Mouse (Mus musculus): ENCODE measurements at regions not wholly inside any gene's neighbourhood (a gene's known extent, or its start where the extent isn't known, plus 50 kb on each side); places are given as distances from the start of the nearest gene placed in this dataset.
A peak's percentile ranks its signal among the peaks of the same experiment; 100 is the strongest.

DNA sequence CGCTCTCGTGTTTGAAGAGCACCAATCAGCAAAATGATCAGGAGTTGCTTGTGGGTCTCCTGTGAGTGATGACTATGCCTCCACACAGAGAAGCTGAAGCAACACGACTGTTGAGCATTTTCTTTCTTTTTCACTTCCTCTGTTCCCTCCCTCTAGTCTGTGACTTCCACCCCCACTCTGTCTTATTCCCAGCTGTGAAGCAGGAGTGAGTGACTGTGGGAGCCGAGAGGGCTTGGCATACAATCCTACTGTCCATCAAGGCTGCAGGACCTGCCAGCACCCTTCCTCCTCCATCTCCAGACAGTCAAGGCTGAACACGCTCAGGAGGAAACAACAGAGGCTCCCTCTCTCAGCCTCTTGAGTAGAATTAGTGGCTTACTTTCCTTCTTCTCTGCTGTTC lies 401.3 kb downstream of the Plcl1 start:
- H3K27ac ChIP-seq (replicated peaks; ENCODE audit: low read depth, low read length), result peak overlapping the region; percentile 23; the same call in 1 of the 2 replicates
- H3K4me1 ChIP-seq (ENCODE audit: control insufficient read depth, insufficient read depth, insufficient read length, low read length), result no peaks in the 10 kb centered on the region; the same call in 1 of the 2 replicates
- no peak overlapping the region for H3K4me3 ChIP-seq (ENCODE audit: insufficient read depth, low read depth, low read length)

DNA sequence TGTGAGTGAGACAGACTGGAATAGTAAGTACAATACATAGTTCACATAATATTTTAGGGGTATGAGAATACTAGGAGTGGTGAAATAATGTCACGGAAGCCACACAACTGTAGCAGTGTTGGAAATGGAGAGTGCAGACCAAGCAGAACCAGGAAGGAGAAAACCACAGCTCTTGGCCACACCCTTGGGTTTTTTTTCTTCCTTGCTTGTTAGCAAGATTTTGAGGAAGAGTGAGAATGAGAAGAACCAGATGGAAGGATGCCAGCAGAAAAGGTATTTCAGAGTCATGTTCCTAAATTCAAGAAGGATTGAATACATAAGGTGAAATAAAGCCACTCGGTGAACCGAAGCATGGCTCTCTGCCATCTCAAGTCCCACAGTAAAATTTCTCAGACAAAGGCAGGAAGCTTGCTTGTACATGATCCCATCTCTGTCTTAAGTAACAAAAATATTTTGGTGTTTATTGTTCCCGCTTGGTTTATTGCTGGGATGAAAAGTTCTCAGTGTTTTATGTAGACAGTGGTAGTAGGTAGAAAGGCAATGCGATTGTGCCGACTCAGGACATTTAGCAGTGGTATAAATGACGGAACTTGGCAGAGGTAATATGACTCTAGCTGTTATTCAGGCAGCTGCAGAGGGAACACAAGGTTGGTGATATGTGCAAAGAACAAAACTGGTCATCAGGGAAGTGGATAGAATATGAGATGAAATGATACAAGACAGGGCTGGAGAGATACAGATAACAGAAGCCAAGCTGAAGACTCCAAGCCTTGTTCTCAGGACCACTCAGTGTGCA lies 403.2 kb downstream of the Plcl1 start:
- Histone ChIP-seq H3K4me1 (ENCODE audit: control insufficient read depth, insufficient read depth, insufficient read length, low read length) (no peaks in the 10 kb centered on the region; the same call in 1 of the 2 replicates), H3K27ac (replicated peaks; ENCODE audit: low read depth, low read length) (peak overlapping the region; percentile 42; the same call in 1 of the 2 replicates), H3K4me3 (ENCODE audit: insufficient read depth, low read depth, low read length) (no peak overlapping the region)

GRCm38 (mm10) chr1:55812486-55812885 lies 406.8 kb downstream of the Plcl1 start:
- Histone ChIP-seq H3K4me3 (ENCODE audit: insufficient read depth, low read depth, low read length) (no peak overlapping the region), H3K4me1 (ENCODE audit: control insufficient read depth, insufficient read depth, insufficient read length, low read length) (no peaks in the 10 kb centered on the region; the same call in 1 of the 2 replicates), H3K27ac (replicated peaks; ENCODE audit: low read depth, low read length) (no peak overlapping the region)

GRCm38 (mm10) chr1:55820866-55821500 lies 415.3 kb downstream of the Plcl1 start:
- H3K4me3 ChIP-seq (ENCODE audit: insufficient read depth, low read depth, low read length), result no peak overlapping the region
- H3K4me1 ChIP-seq (ENCODE audit: control insufficient read depth, insufficient read depth, insufficient read length, low read length), result no peaks in the 10 kb centered on the region
- no peak overlapping the region for H3K27ac ChIP-seq (replicated peaks; ENCODE audit: low read depth, low read length)

GRCm38 (mm10) chr1:55822599-55822998 lies 416.9 kb downstream of the Plcl1 start:
- no peak overlapping the region for H3K27ac ChIP-seq (replicated peaks; ENCODE audit: low read depth, low read length)
- H3K4me1 ChIP-seq (ENCODE audit: control insufficient read depth, insufficient read depth, insufficient read length, low read length), result no peaks in the 10 kb centered on the region
- no peak overlapping the region for H3K4me3 ChIP-seq (ENCODE audit: insufficient read depth, low read depth, low read length)

DNA sequence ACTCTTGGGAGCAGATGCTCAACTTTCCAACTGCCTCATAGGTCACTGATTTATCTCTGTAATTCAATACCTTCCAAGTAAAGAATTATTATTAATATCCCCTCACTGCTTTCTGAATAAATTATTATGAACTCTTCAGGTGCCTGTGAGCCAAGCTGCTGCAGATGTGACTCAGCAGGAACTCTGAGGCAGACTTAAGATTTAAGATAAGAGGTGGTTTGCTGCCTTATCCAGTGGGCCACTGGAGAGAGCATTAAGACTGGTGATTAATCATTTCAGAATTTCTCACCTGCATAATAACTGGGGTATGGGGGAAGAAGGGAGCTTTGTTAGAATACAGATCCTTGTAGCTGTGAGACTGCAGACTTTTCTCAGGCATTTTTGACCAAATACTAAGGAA lies 421.5 kb downstream of the Plcl1 start:
- no peak overlapping the region for H3K27ac ChIP-seq (replicated peaks; ENCODE audit: low read depth, low read length)
- no peak overlapping the region for H3K4me3 ChIP-seq (ENCODE audit: insufficient read depth, low read depth, low read length)
- no peaks in the 10 kb centered on the region for H3K4me1 ChIP-seq (ENCODE audit: control insufficient read depth, insufficient read depth, insufficient read length, low read length)

- H3K4me3 ChIP-seq (ENCODE audit: insufficient read depth, low read depth, low read length), result no peak overlapping the region
- no peak overlapping the region for H3K27ac ChIP-seq (replicated peaks; ENCODE audit: low read depth, low read length)
- H3K4me1 ChIP-seq (ENCODE audit: control insufficient read depth, insufficient read depth, insufficient read length, low read length), result no peaks in the 10 kb centered on the region
Measured at GRCm38 (mm10) chr1:55835281-55835680, 429.6 kb downstream of the Plcl1 start.

DNA sequence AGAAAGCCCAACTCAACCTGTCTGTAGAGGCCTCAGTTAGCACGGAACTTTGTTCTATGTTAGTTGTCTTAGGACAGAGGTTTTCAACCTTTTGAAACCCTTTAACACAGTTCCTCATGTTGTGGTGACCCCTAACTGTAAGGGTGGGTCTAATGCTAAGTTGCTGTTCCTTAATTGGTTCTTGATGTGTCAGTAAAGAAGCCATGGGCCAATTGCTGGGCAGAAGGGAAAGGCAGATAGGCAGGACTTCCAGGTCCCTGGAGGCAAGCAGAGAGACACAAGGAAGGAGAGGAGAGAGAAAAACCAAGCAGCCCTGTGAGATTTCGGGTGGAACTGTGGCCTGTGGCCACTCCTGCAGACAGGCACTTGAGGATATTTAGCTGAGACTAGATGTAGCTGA lies 431.0 kb downstream of the Plcl1 start:
- H3K4me3 ChIP-seq (ENCODE audit: insufficient read depth, low read depth, low read length), result no peak overlapping the region
- H3K27ac ChIP-seq (replicated peaks; ENCODE audit: low read depth, low read length), result no peak overlapping the region
- no peaks in the 10 kb centered on the region for H3K4me1 ChIP-seq (ENCODE audit: control insufficient read depth, insufficient read depth, insufficient read length, low read length)

DNA sequence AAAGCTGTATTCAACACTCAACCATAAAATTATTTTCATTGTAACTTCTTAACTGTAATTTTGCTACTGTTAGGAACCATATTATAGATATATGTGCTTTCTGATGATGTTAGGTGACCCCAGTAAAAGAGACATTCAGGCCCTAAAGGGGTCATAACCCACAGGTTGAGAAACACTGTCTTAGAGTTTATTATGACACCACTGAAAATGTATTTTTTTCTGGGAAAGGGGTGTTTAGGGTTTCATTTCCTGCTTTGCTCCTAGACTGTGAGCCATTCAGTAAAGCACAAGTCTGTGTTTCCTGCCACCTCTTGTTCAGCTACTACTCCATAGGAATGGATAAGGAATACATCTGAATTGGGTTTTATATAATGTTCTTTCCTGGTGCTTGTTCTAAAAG lies 431.6 kb downstream of the Plcl1 start:
- Histone ChIP-seq H3K27ac (replicated peaks; ENCODE audit: low read depth, low read length) (no peak overlapping the region), H3K4me1 (ENCODE audit: control insufficient read depth, insufficient read depth, insufficient read length, low read length) (no peaks in the 10 kb centered on the region), H3K4me3 (ENCODE audit: insufficient read depth, low read depth, low read length) (no peak overlapping the region)

DNA sequence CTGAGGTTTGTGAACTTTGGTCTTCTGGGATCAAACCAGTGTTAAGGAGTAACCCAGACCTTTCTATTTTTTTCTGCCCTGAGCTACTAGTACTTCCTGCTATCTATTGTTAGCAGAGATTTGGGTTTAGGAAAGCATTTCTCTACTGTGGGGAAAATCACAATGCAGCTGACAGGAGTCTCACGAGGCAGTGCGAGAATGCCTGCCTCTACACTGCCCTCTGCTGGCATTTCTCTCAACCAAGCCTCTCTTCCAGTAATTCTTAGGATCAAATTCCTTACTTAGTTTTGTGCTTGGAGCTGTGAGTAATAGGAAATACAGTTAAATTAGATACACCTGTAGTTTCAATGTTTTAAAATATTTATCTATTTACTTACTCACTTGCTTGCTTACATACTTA lies 432.4 kb downstream of the Plcl1 start:
- Histone ChIP-seq H3K4me1 (ENCODE audit: control insufficient read depth, insufficient read depth, insufficient read length, low read length) (no peaks in the 10 kb centered on the region), H3K4me3 (ENCODE audit: insufficient read depth, low read depth, low read length) (no peak overlapping the region), H3K27ac (replicated peaks; ENCODE audit: low read depth, low read length) (no peak overlapping the region)

GRCm38 (mm10) chr1:55848806-55849205 lies 443.1 kb downstream of the Plcl1 start:
- H3K27ac ChIP-seq (replicated peaks; ENCODE audit: low read depth, low read length), result no peak overlapping the region
- H3K4me3 ChIP-seq (ENCODE audit: insufficient read depth, low read depth, low read length), result no peak overlapping the region
- no peaks in the 10 kb centered on the region for H3K4me1 ChIP-seq (ENCODE audit: control insufficient read depth, insufficient read depth, insufficient read length, low read length)

DNA sequence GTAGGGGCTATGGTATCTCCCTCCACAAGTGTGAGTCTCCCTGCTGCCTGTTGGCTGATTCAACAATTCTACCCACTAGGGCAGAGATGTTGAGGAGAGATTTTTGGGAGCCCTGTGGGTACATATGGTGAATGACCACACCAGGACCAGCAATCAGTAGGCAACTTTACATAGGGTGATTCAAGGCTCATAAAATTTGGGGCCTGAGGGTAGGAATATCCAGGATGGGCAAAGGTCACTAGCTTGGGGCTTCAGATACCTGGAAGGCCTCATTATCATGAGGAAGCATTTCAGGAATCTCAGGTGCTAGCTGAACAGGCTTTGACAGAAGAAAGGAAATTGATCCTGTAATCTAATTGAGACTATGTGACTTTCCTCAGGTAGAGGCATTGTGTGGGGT lies 446.6 kb downstream of the Plcl1 start:
- Histone ChIP-seq H3K4me3 (ENCODE audit: insufficient read depth, low read depth, low read length) (no peak overlapping the region), H3K27ac (replicated peaks; ENCODE audit: low read depth, low read length) (no peak overlapping the region)

GRCm38 (mm10) chr1:55859113-55859512 lies 453.4 kb downstream of the Plcl1 start:
- Histone ChIP-seq H3K4me1 (ENCODE audit: control insufficient read depth, insufficient read depth, insufficient read length, low read length) (no peaks in the 10 kb centered on the region), H3K4me3 (ENCODE audit: insufficient read depth, low read depth, low read length) (no peak overlapping the region), H3K27ac (replicated peaks; ENCODE audit: low read depth, low read length) (no peak overlapping the region)

More for the DNA sequence above, 446.6 kb downstream of the Plcl1 start:
- H3K4me1 ChIP-seq (ENCODE audit: control insufficient read depth, insufficient read depth, insufficient read length, low read length), result no peaks in the 10 kb centered on the region

GRCm38 (mm10) chr1:55863113-55863512 lies 457.4 kb downstream of the Plcl1 start:
- no peaks in the 10 kb centered on the region for H3K4me1 ChIP-seq (ENCODE audit: control insufficient read depth, insufficient read depth, insufficient read length, low read length)
- no peak overlapping the region for H3K27ac ChIP-seq (replicated peaks; ENCODE audit: low read depth, low read length)
- no peak overlapping the region for H3K4me3 ChIP-seq (ENCODE audit: insufficient read depth, low read depth, low read length)

- H3K4me1 ChIP-seq (ENCODE audit: control insufficient read depth, insufficient read depth, insufficient read length, low read length), result no peaks in the 10 kb centered on the region
- no peak overlapping the region for H3K4me3 ChIP-seq (ENCODE audit: insufficient read depth, low read depth, low read length)
- H3K27ac ChIP-seq (replicated peaks; ENCODE audit: low read depth, low read length), result peak overlapping the region; percentile 60; the same call in 1 of the 2 replicates
Measured at GRCm38 (mm10) chr1:55865274-55865673, 459.6 kb downstream of the Plcl1 start.

DNA sequence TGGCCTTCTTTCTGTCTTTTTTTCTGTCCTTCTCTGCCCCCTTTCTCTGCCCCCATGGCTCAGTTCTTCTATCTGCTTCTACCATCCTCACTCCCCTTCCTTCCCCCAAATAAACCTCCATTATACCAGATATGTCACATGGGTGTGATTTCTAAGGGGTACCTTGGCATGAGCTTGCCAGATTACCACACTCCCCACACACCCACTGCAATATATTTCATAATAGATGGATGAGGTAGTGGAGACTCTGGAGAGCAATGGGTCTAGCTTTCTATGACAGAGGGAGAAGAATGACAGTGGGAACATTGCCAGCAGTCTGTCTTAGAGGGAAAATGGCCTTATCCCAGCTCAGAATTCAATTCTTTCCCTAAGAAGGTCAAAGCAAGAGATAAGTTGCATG lies 461.0 kb downstream of the Plcl1 start:
- no peaks in the 10 kb centered on the region for H3K4me1 ChIP-seq (ENCODE audit: control insufficient read depth, insufficient read depth, insufficient read length, low read length)
- no peak overlapping the region for H3K27ac ChIP-seq (replicated peaks; ENCODE audit: low read depth, low read length)
- H3K4me3 ChIP-seq (ENCODE audit: insufficient read depth, low read depth, low read length), result no peak overlapping the region
